Mouse (Mus musculus): ENCODE data around the gene Adam33. TPM values are rescaled to one million over a fixed set of nuclear protein-coding genes. Genes with fewer than 3 reads are reported as not detected.
"Not testable (repeated sequence)": the region's sequence is repeated elsewhere in the genome, so short reads cannot be mapped to it uniquely, and the experiment has no call there.

Gene Adam33
- total RNA-seq, 2 experiments from 2014 or later: 0.59 to 0.76 TPM

DNA sequence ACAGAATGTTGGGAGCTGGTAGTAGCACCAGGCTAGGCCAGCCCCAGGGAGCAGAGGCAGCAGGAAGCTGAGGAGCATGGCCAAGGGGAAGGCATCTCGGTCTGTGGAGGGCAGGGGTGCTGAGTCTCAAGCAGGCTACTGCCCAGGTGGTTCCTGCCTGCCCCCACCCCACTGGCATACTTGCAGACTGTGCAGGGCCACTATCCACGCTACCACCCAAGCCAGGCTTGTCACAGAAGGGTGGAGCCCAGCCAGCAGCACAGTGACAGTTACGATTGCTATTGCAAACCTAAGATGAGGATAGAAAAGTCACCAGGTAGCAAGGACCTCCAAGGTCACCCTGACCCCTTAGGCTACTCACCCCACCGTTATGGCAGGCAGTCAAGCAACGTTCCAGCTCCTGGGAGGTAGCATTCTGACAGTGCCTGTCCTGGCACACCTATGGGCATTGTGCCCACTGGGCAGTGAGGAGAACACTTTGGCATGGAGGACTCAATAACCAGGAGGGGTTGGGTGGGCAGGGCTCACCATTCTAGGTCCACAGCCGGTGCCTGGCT, 10.7 kb downstream of the Adam33 start:
- H3K27ac ChIP-seq: no peak overlapping the region
- no peak for TF ChIP-seq CTCF (conservative IDR thresholded peaks at IDR 0.05)

DNA sequence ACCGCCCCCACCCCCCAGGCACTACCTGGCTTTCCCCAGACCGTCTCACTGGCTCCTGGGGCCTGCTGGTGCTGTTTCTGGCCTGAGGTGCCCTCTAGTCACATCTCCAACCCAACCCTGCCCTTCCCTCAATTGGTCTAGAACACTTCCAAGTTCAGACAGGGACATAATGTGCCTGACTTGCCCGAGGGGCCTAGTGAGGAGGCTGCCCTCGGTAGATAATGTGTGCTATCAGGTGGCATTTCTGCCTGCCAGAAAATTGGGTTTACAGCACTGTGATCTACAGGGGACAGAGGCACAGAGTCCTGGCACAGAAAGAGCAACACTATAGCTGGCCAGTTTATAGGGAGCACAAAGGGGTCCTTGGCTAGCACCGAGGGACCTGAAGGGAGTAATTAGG, 11.6 kb downstream of the Adam33 start:
- TF ChIP-seq CTCF (conservative IDR thresholded peaks at IDR 0.05): no peak
- DNase-seq (ENCODE audit: low spot score in 2 of 2): no peak
- Histone ChIP-seq H3K27ac (no peak overlapping the region), H3K4me3 (no peak overlapping the region)

More for the DNA sequence above, 10.7 kb downstream of the Adam33 start:
- DNase-seq (ENCODE audit: low spot score in 2 of 2): no peak
- H3K4me3 ChIP-seq: no peak overlapping the region

DNA sequence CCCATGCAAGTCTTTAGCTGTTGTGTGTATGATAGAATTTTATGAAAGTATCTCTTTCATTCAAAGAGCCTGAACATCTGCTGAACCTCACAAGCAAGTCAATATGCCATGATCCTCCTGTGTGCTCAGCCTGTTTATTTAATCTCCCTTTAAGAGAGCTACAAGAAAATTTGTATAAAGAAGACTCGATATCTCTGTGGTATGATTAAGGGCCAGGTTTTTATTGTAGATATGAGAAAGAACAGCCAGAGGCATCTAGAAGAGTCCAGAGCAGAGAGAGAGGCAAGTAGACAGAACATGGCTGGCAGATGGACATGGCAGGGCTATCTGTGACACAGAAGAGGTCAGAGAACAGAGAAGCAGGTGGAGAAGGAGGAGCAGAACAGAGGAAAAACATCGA, 17.6 kb downstream of the Adam33 start:
- TF ChIP-seq CTCF (conservative IDR thresholded peaks at IDR 0.05): no peak
- H3K27ac ChIP-seq: no peak overlapping the region
- H3K4me3 ChIP-seq: no peak overlapping the region
- DNase-seq (ENCODE audit: low spot score in 2 of 2): no peak

DNA sequence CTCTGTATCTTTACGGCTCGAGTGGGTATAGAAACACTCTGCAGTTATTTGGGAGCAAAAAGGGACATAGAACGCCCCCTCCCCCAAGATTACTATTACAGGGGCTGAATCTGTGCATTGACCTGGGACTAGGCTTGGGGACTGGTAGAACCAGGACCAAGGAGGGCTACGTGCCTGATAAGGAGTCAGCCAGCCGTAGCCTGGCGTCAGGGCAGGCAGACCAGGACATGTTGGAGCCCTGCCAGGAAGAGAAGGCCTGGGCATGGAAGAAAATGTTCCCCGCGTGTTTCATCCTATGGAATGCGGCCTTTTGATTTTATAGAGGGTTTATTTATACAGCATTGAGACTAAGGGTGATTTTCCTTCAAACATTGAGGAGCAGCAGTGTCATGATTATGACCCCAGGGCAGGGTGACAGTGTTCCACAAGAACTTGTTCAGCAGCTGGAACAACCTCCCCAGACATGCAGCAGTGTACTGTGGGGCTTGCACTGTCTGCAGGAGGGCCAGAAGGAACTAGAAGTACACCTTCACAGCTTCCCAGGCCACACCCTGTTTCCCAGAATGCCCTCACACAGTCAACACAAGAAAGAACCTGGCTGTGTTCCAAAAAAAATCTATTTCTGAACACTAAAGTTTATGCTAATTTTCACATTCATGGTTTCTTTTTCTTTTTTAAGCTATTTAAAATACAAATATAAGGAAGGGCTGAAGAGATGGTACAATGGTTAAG, 18.5 kb downstream of the Adam33 start:
- H3K4me3 ChIP-seq: no peak overlapping the region
- no peak overlapping the region for H3K27ac ChIP-seq
- no peak for DNase-seq (ENCODE audit: low spot score in 2 of 2)
- TF ChIP-seq CTCF (conservative IDR thresholded peaks at IDR 0.05): no peak

DNA sequence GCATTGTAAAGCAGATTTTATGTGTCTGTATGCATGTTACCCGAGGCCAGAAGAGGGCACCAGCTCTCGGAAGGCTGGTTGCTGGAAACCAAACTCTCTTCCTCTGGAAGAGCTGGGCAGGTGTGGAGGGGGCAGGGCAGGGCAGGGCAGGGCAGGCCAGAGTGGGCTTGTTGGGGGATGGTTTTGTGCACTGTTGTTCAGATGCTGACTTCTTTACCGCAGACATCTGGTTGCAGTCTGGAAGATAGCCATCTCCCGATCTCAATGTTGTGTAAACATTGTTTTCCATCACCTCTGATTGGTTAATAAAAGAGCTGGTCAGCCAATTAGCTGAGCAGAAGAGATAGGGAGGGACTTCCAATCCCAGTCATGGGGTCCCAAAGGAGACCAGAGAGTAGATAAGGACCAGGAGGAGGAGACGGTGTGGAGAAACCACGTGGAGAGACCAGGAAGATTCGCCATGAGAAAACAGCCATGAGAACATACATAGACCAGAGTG, 19.2 kb downstream of the Adam33 start:
- no peak overlapping the region for H3K27ac ChIP-seq
- DNase-seq (ENCODE audit: low spot score in 2 of 2): no peak
- TF ChIP-seq CTCF (conservative IDR thresholded peaks at IDR 0.05): peak; percentile 18; the same call in 1 of the 2 replicates
- no peak overlapping the region for H3K4me3 ChIP-seq

DNA sequence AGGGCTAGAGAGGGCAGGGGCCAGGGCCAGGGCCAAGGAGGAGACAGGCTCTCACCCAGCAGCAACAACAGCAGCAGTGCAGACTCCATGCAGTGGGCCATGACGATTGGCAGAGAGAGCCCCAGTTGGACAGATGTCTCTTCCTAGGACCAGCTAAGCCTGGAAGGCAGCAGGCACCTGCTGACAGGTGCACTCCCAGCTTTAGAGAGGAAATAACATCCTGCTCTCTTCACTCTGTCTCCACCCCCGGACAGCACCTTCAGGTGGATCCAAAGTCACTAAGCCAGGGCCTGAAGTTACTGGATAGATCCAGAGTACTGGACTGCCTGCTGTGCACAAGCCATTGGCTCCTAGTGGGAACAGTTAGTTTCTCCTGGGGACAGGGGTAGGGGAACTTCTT, 20.6 kb downstream of the Adam33 start, which contains the start of gene Gfra4:
Gfra4 (minus strand) TSS at position 101 of the 400 bp plus-strand sequence.
- TF ChIP-seq CTCF (conservative IDR thresholded peaks at IDR 0.05): no peak
- peak within 1 kb of the TSS; percentile 68 for H3K4me3 ChIP-seq
- H3K27ac ChIP-seq: peak within 1 kb of the TSS; percentile 96
- no peak for DNase-seq (ENCODE audit: low spot score in 2 of 2)

DNA sequence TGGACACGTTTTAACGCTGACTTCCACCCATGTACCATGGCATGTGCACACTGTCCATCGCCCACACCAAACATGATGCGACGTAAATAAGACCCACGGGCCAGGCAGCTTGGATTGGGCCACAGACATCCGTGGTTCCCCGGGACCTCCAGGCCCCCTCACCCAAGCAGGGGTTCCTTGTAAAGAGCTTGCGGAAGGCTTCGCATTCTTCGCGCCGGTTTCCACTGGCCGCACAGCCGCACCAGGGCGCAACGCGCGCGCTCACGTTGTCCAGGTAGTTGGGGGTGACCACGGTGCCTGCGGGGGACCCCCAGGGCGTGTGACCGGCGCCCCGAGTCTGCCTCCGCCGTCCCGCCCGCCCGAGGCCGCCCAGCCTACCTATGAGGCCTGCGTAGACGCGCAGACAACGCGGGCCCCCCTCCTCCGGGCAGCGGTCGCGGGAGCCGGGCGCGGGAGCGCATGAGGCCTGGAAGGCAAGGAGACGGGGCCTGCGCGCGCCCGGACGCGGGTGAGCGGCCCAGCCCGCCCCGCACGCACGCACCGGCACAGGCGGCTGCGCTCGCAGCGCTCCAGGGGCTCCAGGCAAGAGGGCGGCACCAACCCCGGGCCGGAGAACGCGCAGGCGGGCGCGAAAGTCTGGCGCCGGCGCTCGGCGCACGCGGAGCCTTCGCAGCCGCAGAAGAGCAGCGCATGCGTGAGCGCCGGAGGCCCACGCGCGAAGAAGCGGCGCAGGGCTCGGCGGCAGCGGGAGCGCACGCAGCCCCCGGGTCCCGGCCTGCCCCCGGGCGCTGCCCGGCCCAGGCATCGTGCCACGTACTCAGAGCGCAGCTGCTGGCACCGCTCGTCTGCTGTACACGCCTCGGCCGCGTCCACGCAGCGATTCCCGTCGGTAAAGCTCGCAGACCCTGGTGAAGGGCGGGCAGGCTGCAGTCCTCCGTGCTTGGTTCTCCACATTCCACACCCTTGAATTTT, 22.5 kb downstream of the Adam33 start:
- DNase-seq (ENCODE audit: low spot score in 2 of 2): peak; percentile 73 to 74
- TF ChIP-seq CTCF (conservative IDR thresholded peaks at IDR 0.05): no peak

DNA sequence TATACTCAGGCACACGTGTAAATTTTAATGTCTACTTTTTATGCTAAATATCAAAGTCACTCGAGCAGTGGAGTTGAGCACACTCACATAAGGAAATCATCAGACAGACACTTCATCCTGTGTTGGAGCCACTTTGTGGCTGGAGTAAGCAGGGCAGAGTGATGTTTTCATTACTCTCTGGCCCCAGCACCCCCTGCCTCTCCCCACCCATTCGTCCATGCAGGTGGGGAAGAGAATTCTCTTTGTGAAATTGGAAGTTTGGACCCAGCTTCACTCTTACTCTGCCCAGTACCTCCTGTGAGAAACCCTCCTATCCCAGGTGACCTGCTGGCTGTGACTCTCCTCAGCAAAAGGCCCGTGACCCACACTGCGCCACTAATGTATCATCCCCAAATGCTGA, 24.9 kb downstream of the Adam33 start:
- DNase-seq (ENCODE audit: low spot score in 2 of 2): no peak
- H3K27ac ChIP-seq: peak overlapping the region; percentile 84; the same call in 1 of the 2 replicates
- no peak for TF ChIP-seq CTCF (conservative IDR thresholded peaks at IDR 0.05)
- no peak overlapping the region for H3K4me3 ChIP-seq

More for the DNA sequence above, 22.5 kb downstream of the Adam33 start:
- H3K27ac ChIP-seq: peak overlapping the region; percentile 96
- peak overlapping the region; percentile 68 for H3K4me3 ChIP-seq

DNA sequence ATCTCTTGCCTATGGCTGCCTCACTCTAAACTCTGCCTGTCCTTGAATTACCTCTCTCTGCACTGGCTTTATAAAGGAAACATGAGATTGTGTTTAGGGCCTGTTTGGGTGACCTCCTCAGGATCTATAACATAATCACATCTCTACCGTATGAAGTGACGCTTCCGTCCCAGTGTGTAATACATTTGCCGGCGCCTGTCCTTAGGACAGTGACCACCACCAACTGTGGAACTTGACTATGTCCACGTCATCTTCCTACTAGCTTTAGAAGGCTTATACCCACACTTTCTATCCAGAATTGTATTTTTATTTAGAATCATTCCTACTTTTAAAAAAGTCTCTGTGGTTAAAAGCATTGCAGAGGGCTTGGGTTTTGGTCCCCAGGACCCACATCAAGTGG, 25.4 kb downstream of the Adam33 start:
- Histone ChIP-seq H3K4me3 (no peak overlapping the region), H3K27ac (peak overlapping the region; percentile 84; the same call in 1 of the 2 replicates)
- TF ChIP-seq CTCF (conservative IDR thresholded peaks at IDR 0.05): no peak
- no peak for DNase-seq (ENCODE audit: low spot score in 2 of 2)

DNA sequence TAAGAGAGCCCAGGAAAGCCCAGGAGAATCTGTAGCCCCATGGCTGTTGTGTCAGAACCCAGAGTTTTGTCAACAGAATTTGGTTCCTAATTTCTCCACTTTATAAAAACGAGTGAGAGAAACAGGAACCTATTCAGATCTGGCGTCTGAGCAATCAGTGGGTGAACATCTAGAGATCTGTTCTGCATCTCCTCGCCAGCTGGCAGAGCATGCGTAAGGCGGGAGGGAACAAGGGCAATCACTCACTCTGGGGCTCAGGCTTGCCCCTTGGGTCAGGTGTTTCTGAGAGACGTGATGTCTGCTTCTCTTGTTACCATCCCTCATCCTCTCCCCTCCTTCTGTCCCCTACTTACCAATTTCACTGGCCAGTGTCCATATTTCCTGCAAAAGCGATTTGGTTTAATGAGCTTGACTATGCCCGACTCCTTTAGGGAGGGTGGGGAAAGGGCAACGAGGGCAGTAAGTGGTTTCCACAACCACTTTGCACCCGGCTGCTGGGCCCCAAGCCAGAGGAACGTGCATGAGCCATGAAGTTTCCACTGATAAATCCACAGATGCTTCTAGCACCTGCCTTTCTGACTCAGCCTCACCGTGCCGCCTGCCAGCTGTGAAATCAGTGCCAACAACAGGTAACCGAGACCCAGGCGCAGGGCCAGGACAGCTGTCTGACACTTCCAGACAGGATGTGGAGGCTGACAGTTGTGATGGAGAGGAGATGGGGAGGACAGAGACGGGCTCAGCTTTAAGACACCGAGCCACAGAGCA, 26.2 kb downstream of the Adam33 start:
- TF ChIP-seq CTCF (conservative IDR thresholded peaks at IDR 0.05): no peak
- peak; percentile 45 to 63 for DNase-seq (ENCODE audit: low spot score in 2 of 2)
- Histone ChIP-seq H3K27ac (peak overlapping the region; percentile 84), H3K4me3 (no peak overlapping the region)

DNA sequence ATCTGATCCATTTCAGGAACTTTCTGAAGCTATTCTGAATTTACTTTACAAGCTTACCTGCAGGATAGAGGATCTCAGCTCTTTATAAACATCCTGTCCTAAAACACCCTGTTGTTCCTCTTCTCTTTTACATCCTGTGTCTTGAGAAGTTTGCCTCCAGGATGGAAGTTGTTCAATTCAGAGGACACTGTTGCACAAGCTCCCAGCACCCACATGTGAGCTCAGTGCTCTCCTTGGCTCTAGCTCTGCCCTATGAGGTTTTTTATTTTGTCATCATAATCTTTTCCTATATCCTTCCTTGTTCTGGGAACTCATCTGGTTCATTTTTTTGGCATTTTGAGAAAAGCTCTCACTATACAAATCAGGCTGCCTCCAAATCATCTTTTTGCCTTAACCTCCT, 26.9 kb downstream of the Adam33 start:
- no peak for DNase-seq (ENCODE audit: low spot score in 2 of 2)
- Histone ChIP-seq H3K4me3 (no peak overlapping the region), H3K27ac (peak overlapping the region; percentile 84; the same call in 1 of the 2 replicates)
- TF ChIP-seq CTCF (conservative IDR thresholded peaks at IDR 0.05): no peak

DNA sequence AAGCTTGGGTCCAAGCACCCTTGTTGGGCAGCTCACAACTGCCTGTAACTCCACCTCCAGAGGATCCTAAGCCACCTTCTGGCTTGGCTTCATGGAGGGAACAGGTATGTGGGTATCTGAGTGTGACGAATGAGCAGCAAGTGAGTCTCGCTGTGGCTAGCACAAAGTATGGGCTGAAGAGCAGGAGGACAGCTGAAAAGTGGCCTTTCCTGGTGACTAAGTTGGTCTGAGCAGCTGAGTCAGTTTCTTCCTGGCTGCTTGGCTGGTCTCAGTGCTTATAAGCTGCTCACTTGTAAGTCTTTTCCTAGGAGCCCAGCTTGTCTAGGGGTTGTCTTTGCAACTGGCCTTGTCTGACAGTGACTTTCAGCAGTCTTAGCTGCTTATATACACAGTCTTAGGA, 27.3 kb downstream of the Adam33 start:
- H3K4me3 ChIP-seq: no peak overlapping the region
- TF ChIP-seq CTCF (conservative IDR thresholded peaks at IDR 0.05): no peak
- peak overlapping the region; percentile 84; the same call in 1 of the 2 replicates for H3K27ac ChIP-seq
- DNase-seq (ENCODE audit: low spot score in 2 of 2): no peak

DNA sequence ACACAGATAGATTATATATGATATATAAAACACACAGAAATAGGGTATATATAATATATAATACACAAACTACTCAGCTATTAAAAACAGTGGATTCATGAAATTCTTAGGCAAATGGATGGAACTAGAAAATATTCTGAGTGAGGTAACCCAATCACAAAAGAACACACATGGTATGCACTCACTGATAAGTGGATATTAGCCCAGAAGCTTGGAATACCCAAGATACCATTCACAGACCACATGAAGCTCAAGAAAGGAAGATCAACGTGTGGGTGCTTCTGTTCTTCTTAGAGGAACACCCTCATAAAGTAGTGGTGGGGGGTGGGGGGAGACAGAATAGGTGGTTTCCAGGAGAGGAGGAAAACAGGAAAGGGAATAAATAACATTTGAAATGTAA, 32.2 kb downstream of the Adam33 start:
- DNase-seq (ENCODE audit: low spot score in 2 of 2); H3K27ac ChIP-seq; H3K4me3 ChIP-seq: not testable (repeated sequence)

Data from layer of hippocampus, adult 2 months (tissue).